Mouse (Mus musculus) intestine, embryonic 15.5 days (tissue): ENCODE data around the gene Lcn9. TPM values are rescaled to one million over a fixed set of nuclear protein-coding genes. Genes with fewer than 3 reads are reported as not detected.

Experiments used
- ATAC-seq: fragments of 200-750 bp; cut with Nextera tagmentation; 2 replicates; pipeline ENCODE4 v1.8.0; 2017; ENCODE audit warnings: moderate TSS enrichment, moderate library complexity
- H3K27ac ChIP-seq: fragments of 300-500 bp; sonication (generic); 2 replicates; pipeline ENCODE4 v1.5.1; 2015; ENCODE audit warnings: mild to moderate bottlenecking, inconsistent platforms
- H3K27me3 ChIP-seq: fragments of 300-500 bp; sonication (generic); replicated peaks from 2 replicates; pipeline ENCODE4 v1.6.1; 2015; ENCODE audit warnings: inconsistent platforms
- H3K36me3 ChIP-seq: fragments of 300-500 bp; sonication (generic); 2 replicates; pipeline ENCODE4 v1.6.1; 2015; ENCODE audit warnings: inconsistent platforms
- H3K4me1 ChIP-seq: fragments of 300-500 bp; sonication (generic); replicated peaks from 2 replicates; pipeline ENCODE4 v1.6.1; 2015; ENCODE audit warnings: inconsistent platforms
- H3K4me2 ChIP-seq: fragments of 300-500 bp; sonication (generic); replicated peaks from 2 replicates; pipeline ENCODE4 v1.6.1; 2015; ENCODE audit warnings: mild to moderate bottlenecking, inconsistent platforms
- H3K4me3 ChIP-seq: fragments of 300-500 bp; sonication (generic); replicated peaks from 2 replicates; pipeline ENCODE4 v1.5.1; 2015; ENCODE audit warnings: inconsistent platforms
- H3K9ac ChIP-seq: fragments of 300-500 bp; sonication (generic); 2 replicates; pipeline ENCODE4 v1.6.1; 2015; ENCODE audit warnings: inconsistent platforms
- H3K9me3 ChIP-seq: fragments of 300-500 bp; sonication (generic); 2 replicates; pipeline ENCODE4 v1.6.1; 2016; ENCODE audit warnings: inconsistent platforms
- WGBS: fragments of 180-500 bp; shearing (Covaris S2); methylation state at CpG from one replicate; pipeline ENCODE4 v1.1.7; 2015; 5-methylcytosine and 5-hydroxymethylcytosine counted together
- polyA plus RNA-seq: library from polyadenylated mRNA; unstranded; fragments of >200 nt; fragmentation: Nextera tagmentation; extraction: Ambion mirVana; gene quantifications from 2 replicates; pipeline ENCODE4 v1.2.1, GENCODE M21; 2015

Lcn9 gene
- polyA plus RNA-seq, result not detected in 2 replicates

GRCm38 (mm10) chr2:25822806-25823205 lies at the start of gene Lcn9:
TSS of gene Lcn9 (plus strand) at chr2:25823153.
- WGBS, result 77% methylated on average over 1 of the region's 1 CpGs
- Histone ChIP-seq H3K36me3 (no peaks in the 10 kb centered on the region), H3K9ac (no peak within 1 kb of the TSS), H3K27ac (no peak within 1 kb of the TSS), H3K4me3 (no peak within 1 kb of the TSS), H3K27me3 (no peaks in the 10 kb centered on the region), H3K4me2 (no peak within 1 kb of the TSS), H3K4me1 (no peaks in the 10 kb centered on the region), H3K9me3 (no peaks in the 10 kb centered on the region)
- no peak for ATAC-seq

- Histone ChIP-seq H3K27me3 (no peaks in the 10 kb centered on the region), H3K4me2 (no peak overlapping the region), H3K9me3 (no peaks in the 10 kb centered on the region), H3K4me1 (no peaks in the 10 kb centered on the region), H3K4me3 (no peak overlapping the region), H3K27ac (no peak overlapping the region), H3K36me3 (no peaks in the 10 kb centered on the region), H3K9ac (no peak overlapping the region)
- 84% methylated on average over 2 of the region's 2 CpGs for WGBS
- no peak for ATAC-seq
Observed at GRCm38 (mm10) chr2:25773507-25773906, 49.4 kb upstream of the Lcn9 start.

GRCm38 (mm10) chr2:25774640-25775039 lies 48.3 kb upstream of the Lcn9 start:
- WGBS, result 72% methylated on average over 2 of the region's 2 CpGs
- no peaks in the 10 kb centered on the region for H3K9me3 ChIP-seq

GRCm38 (mm10) chr2:25775991-25776390 lies 47.0 kb upstream of the Lcn9 start:
- H3K27me3 ChIP-seq, result no peaks in the 10 kb centered on the region
- no peaks in the 10 kb centered on the region for H3K9me3 ChIP-seq
- no peak overlapping the region for H3K9ac ChIP-seq
- ATAC-seq, result no peak
- no peak overlapping the region for H3K4me2 ChIP-seq
- 72% methylated on average over 3 of the region's 3 CpGs for WGBS
- no peak overlapping the region for H3K4me3 ChIP-seq
- no peaks in the 10 kb centered on the region for H3K4me1 ChIP-seq
- no peaks in the 10 kb centered on the region for H3K36me3 ChIP-seq
- no peak overlapping the region for H3K27ac ChIP-seq

More at GRCm38 (mm10) chr2:25774640-25775039, 48.3 kb upstream of the Lcn9 start:
- ATAC-seq, result no peak
- Histone ChIP-seq H3K4me1 (no peaks in the 10 kb centered on the region), H3K27ac (no peak overlapping the region), H3K4me2 (no peak overlapping the region), H3K27me3 (no peaks in the 10 kb centered on the region), H3K4me3 (no peak overlapping the region), H3K9ac (no peak overlapping the region), H3K36me3 (no peaks in the 10 kb centered on the region)

- H3K4me2 ChIP-seq, result no peak within 1 kb of the TSS
- no peak for ATAC-seq
- H3K36me3 ChIP-seq, result no peaks in the 10 kb centered on the region
- H3K4me3 ChIP-seq, result no peak within 1 kb of the TSS
- no peaks in the 10 kb centered on the region for H3K4me1 ChIP-seq
- H3K27ac ChIP-seq, result no peak within 1 kb of the TSS
- no peaks in the 10 kb centered on the region for H3K9me3 ChIP-seq
- 89% methylated on average over 1 of the region's 1 CpGs for WGBS
- H3K27me3 ChIP-seq, result no peaks in the 10 kb centered on the region
- H3K9ac ChIP-seq, result no peak within 1 kb of the TSS
Observed at GRCm38 (mm10) chr2:25776717-25777116, 46.2 kb upstream of the Lcn9 start, which contains the start of gene Lcn11. TSS of gene Lcn11 (plus strand) at chr2:25777017.

GRCm38 (mm10) chr2:25779076-25779475 lies 43.9 kb upstream of the Lcn9 start:
- no peak overlapping the region for H3K9ac ChIP-seq
- 86% methylated on average over 9 of the region's 9 CpGs for WGBS
- no peaks in the 10 kb centered on the region for H3K27me3 ChIP-seq
- H3K4me1 ChIP-seq, result no peaks in the 10 kb centered on the region
- H3K27ac ChIP-seq, result no peak overlapping the region
- ATAC-seq, result no peak
- H3K4me2 ChIP-seq, result no peak overlapping the region
- no peak overlapping the region for H3K4me3 ChIP-seq
- no peaks in the 10 kb centered on the region for H3K9me3 ChIP-seq
- H3K36me3 ChIP-seq, result no peaks in the 10 kb centered on the region

GRCm38 (mm10) chr2:25780921-25781320 lies 42.0 kb upstream of the Lcn9 start:
- H3K9ac ChIP-seq, result no peak overlapping the region
- no peak overlapping the region for H3K27ac ChIP-seq
- H3K9me3 ChIP-seq, result no peaks in the 10 kb centered on the region
- WGBS, result 35% methylated on average over 4 of the region's 4 CpGs
- no peak for ATAC-seq
- H3K36me3 ChIP-seq, result no peaks in the 10 kb centered on the region
- no peak overlapping the region for H3K4me2 ChIP-seq
- H3K4me3 ChIP-seq, result no peak overlapping the region
- no peaks in the 10 kb centered on the region for H3K27me3 ChIP-seq
- H3K4me1 ChIP-seq, result no peaks in the 10 kb centered on the region

- WGBS, result 86% methylated on average over 3 of the region's 3 CpGs
- H3K36me3 ChIP-seq, result no peaks in the 10 kb centered on the region
- no peak within 1 kb of the TSS for H3K27ac ChIP-seq
- H3K4me3 ChIP-seq, result no peak within 1 kb of the TSS
- H3K9me3 ChIP-seq, result no peaks in the 10 kb centered on the region
- no peak within 1 kb of the TSS for H3K9ac ChIP-seq
- H3K27me3 ChIP-seq, result no peaks in the 10 kb centered on the region
- no peaks in the 10 kb centered on the region for H3K4me1 ChIP-seq
- H3K4me2 ChIP-seq, result no peak within 1 kb of the TSS
- ATAC-seq, result no peak
Observed at GRCm38 (mm10) chr2:25781957-25782356, 41.0 kb upstream of the Lcn9 start, which contains the start of gene Gm13539. TSS of gene Gm13539 (plus strand) at chr2:25782257.

- H3K4me3 ChIP-seq, result no peak overlapping the region
- WGBS, result 58% methylated on average over 5 of the region's 5 CpGs
- no peak for ATAC-seq
- no peak overlapping the region for H3K9ac ChIP-seq
- H3K27ac ChIP-seq, result no peak overlapping the region
- H3K36me3 ChIP-seq, result no peaks in the 10 kb centered on the region
- no peaks in the 10 kb centered on the region for H3K9me3 ChIP-seq
- no peak overlapping the region for H3K4me2 ChIP-seq
- no peaks in the 10 kb centered on the region for H3K27me3 ChIP-seq
- no peaks in the 10 kb centered on the region for H3K4me1 ChIP-seq
Observed at GRCm38 (mm10) chr2:25785573-25786322, 37.2 kb upstream of the Lcn9 start.

GRCm38 (mm10) chr2:25789092-25789491 lies 33.9 kb upstream of the Lcn9 start:
- no peaks in the 10 kb centered on the region for H3K27me3 ChIP-seq

GRCm38 (mm10) chr2:25797635-25798034 lies 25.3 kb upstream of the Lcn9 start:
- 11% methylated on average over 2 of the region's 2 CpGs for WGBS
- Histone ChIP-seq H3K9ac (no peak overlapping the region), H3K36me3 (no peaks in the 10 kb centered on the region), H3K27me3 (no peaks in the 10 kb centered on the region), H3K27ac (no peak overlapping the region), H3K9me3 (no peaks in the 10 kb centered on the region), H3K4me1 (no peaks in the 10 kb centered on the region), H3K4me3 (no peak overlapping the region), H3K4me2 (no peak overlapping the region)
- ATAC-seq, result no peak

More at GRCm38 (mm10) chr2:25789092-25789491, 33.9 kb upstream of the Lcn9 start:
- Histone ChIP-seq H3K4me1 (no peaks in the 10 kb centered on the region), H3K4me3 (no peak overlapping the region), H3K9ac (no peak overlapping the region), H3K36me3 (no peaks in the 10 kb centered on the region), H3K9me3 (no peaks in the 10 kb centered on the region), H3K27ac (no peak overlapping the region), H3K4me2 (no peak overlapping the region)
- WGBS, result 80% methylated on average over 3 of the region's 3 CpGs
- ATAC-seq, result no peak

GRCm38 (mm10) chr2:25798065-25798464 lies 24.9 kb upstream of the Lcn9 start:
- WGBS, result 42% methylated on average over 5 of the region's 5 CpGs
- H3K4me1 ChIP-seq, result no peaks in the 10 kb centered on the region
- H3K9ac ChIP-seq, result no peak overlapping the region
- no peaks in the 10 kb centered on the region for H3K9me3 ChIP-seq
- no peak overlapping the region for H3K4me2 ChIP-seq
- H3K4me3 ChIP-seq, result no peak overlapping the region
- no peaks in the 10 kb centered on the region for H3K27me3 ChIP-seq
- H3K27ac ChIP-seq, result no peak overlapping the region
- ATAC-seq, result no peak
- no peaks in the 10 kb centered on the region for H3K36me3 ChIP-seq

- Histone ChIP-seq H3K4me2 (no peak overlapping the region), H3K27ac (no peak overlapping the region), H3K27me3 (no peaks in the 10 kb centered on the region), H3K4me1 (no peaks in the 10 kb centered on the region), H3K9ac (no peak overlapping the region), H3K4me3 (no peak overlapping the region), H3K9me3 (no peaks in the 10 kb centered on the region), H3K36me3 (no peaks in the 10 kb centered on the region)
- 79% methylated on average over 2 of the region's 2 CpGs for WGBS
- ATAC-seq, result no peak
Observed at GRCm38 (mm10) chr2:25811711-25812110, 11.2 kb upstream of the Lcn9 start.
